Mouse (Mus musculus) lung, postnatal 4 days (tissue): ENCODE measurements around the gene Eif5a.

Experiments
- DNase-seq, 2 experiments: peaks; one replicate each; pipeline ENCODE4 v3.0.0; 2021

Gene Eif5a

GRCm38 (mm10) chr11:69871822-69872221 is 49.9 kb downstream of the Eif5a start:
- DNase-seq: no peak

GRCm38 (mm10) chr11:69870289-69871069 is 51.3 kb downstream of the Eif5a start:
- no peak for DNase-seq

- no peak for DNase-seq
These were observed 54.4 kb downstream of the Eif5a start for GRCm38 (mm10) chr11:69867335-69867734.
